Mouse (Mus musculus): ENCODE data around the gene Smim23. TPM values are rescaled to one million over a fixed set of nuclear protein-coding genes. Genes with fewer than 3 reads are reported as not detected.

Smim23 gene
- total RNA-seq, 2 experiments from 2014 or later, result not detected

DNA sequence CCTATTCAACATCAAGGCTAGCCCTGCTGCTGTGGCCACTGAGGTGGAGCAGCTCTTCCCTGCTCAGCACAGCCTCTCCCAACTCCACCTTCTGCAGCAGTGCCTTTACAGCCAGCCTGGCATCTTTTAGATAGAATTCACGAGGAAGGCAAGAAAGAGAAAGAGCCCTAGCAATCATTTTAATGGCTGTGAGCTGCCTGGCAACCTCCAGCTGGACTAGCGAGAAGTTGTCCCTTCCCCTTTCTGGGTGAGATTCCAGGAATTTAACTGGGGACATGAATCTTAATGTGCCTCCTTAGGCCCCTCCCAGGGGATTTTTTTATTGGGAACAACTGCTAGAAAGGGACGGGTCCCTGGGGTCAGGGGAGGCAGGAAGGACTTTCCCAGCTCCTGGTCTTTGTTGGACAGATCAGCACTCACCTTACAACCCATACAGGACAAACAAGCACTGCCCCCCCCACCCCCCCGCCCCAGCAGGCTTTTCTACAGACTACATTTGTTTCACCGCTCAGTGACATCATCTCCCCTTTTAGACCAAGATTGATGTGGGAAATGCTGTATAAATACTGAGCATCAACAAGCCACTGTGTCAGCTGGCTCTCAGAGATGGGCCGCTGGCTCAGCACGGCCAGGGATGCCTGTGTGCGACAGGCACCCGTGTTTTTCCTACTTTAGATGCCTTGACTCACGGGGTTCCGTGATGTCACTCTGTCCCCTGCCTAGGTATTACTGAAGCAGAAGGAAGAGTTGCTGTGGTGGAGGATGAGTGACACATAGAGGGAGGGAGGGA, 43.5 kb downstream of the Smim23 start:
- no peak for DNase-seq

DNA sequence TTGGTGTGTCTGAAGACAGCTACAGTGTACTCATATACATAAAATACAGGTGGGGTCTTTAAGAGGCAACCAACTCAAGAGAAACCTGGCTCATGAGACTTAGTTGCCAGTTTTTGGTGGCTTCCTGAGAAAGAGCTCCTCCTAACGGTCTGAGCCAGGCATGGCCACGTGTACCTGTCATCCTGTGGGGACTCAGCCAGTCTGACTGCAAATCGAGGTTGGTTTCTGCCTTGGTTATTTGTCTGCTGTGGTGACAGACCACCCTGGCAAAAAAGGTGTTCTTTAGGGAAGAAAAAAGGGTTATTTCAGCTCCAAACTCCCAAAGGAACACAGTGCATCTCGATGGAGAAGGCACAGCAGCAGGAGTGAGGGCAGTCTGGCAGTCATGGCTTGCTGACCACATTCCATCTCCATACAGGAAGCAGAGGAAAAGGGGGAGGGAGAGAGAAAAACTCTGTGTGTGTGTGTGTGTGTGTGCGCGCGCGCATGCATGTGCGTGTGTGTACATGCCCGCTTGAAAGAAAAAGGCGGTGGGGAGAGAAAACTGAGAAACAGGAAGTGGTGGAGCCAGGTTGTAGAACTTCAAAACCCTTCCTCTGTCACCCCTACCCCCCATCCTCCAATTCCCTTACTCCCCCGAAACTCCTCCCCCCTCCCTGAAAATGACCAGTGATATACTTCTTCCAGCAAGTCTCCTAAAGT, 55.6 kb downstream of the Smim23 start:
- DNase-seq, result no peak

Other genes with a start within 250 kb of the Smim23 start
- gene Fbxw11, start 181.9 kb downstream of the Smim23 start, total RNA-seq (2021), result 10 to 100 TPM; 68.0 to 72.9 TPM